Mouse (Mus musculus) intestine, embryonic 16.5 days (tissue): ENCODE data around the gene Grin1. TPM values are rescaled to one million over a fixed set of nuclear protein-coding genes. Genes with fewer than 3 reads are reported as not detected.
A peak's percentile ranks its signal among the peaks of the same experiment; 100 is the strongest.

Experiments used
- ATAC-seq: fragments of 200-750 bp; cut with Nextera tagmentation; 2 replicates; pipeline ENCODE4 v1.8.0; 2017; ENCODE audit warnings: moderate TSS enrichment, moderate library complexity
- H3K27ac ChIP-seq: fragments of 300-500 bp; sonication (generic); 2 replicates; pipeline ENCODE4 v1.5.1; 2014; ENCODE audit warnings: mild to moderate bottlenecking, low read length
- H3K27me3 ChIP-seq: fragments of 300-500 bp; sonication (generic); replicated peaks from 2 replicates; pipeline ENCODE4 v1.6.1; 2014; ENCODE audit warnings: low read length, control low read depth, mixed read lengths; ENCODE audit not compliant: control insufficient read depth, insufficient read depth
- H3K36me3 ChIP-seq: fragments of 300-500 bp; sonication (generic); 2 replicates; pipeline ENCODE4 v1.6.1; 2014; ENCODE audit warnings: low read length, control low read depth; ENCODE audit not compliant: control insufficient read depth, insufficient read depth
- H3K4me1 ChIP-seq: fragments of 300-500 bp; sonication (generic); 2 replicates; pipeline ENCODE4 v1.6.1; 2014; ENCODE audit warnings: low read length, control low read depth, mixed read lengths; ENCODE audit not compliant: control insufficient read depth, insufficient read depth
- H3K4me2 ChIP-seq: fragments of 300-500 bp; sonication (generic); 2 replicates; pipeline ENCODE4 v1.6.1; 2014; ENCODE audit warnings: low read depth, low read length, control low read depth
- H3K4me3 ChIP-seq: fragments of 300-500 bp; sonication (generic); 2 replicates; pipeline ENCODE4 v1.5.1; 2014; ENCODE audit warnings: mild to moderate bottlenecking, low read length
- H3K9ac ChIP-seq: fragments of 300-500 bp; sonication (generic); 2 replicates; pipeline ENCODE4 v1.6.1; 2014; ENCODE audit warnings: low read depth, low read length
- H3K9me3 ChIP-seq: fragments of 300-500 bp; sonication (generic); 2 replicates; pipeline ENCODE4 v1.6.1; 2016; ENCODE audit warnings: low read length, control low read depth; ENCODE audit not compliant: control insufficient read depth
- WGBS: fragments of 180-500 bp; shearing (Covaris S2); extraction: QIAGEN DNeasy Blood & Tissue Kit; methylation state at CpG from one replicate; pipeline ENCODE4 v1.1.7; 2014; 5-methylcytosine and 5-hydroxymethylcytosine counted together
- polyA plus RNA-seq: library from polyadenylated mRNA; unstranded; fragments of >200 nt; fragmentation: Nextera tagmentation; extraction: Ambion mirVana; gene quantifications from 2 replicates; pipeline ENCODE4 v1.2.1, GENCODE M21; 2015

The Grin1 gene
- polyA plus RNA-seq, 1 experiment from 2014 or later = 1.7 TPM

- Histone ChIP-seq H3K36me3 (no peaks in the 10 kb centered on the region), H3K27ac (no peak overlapping the region), H3K9ac (no peak overlapping the region), H3K27me3 (no peaks in the 10 kb centered on the region), H3K4me1 (no peaks in the 10 kb centered on the region), H3K4me2 (no peak overlapping the region), H3K4me3 (no peak overlapping the region), H3K9me3 (no peaks in the 10 kb centered on the region)
- WGBS = 74% methylated on average over 2 of the region's 2 CpGs
- no peak for ATAC-seq
These were observed 7.0 kb upstream of the Grin1 start for GRCm38 (mm10) chr2:25326036-25326435.

GRCm38 (mm10) chr2:25320084-25320483, 1.1 kb upstream of the Grin1 start:
- Histone ChIP-seq H3K27me3 (peaks cover 33% of the 10 kb centered on the region), H3K9ac (no peak overlapping the region), H3K9me3 (no peaks in the 10 kb centered on the region), H3K27ac (no peak overlapping the region), H3K4me1 (0 out of 2 replicates have a peak, but pooled peaks cover 3% of the 10 kb centered on the region), H3K4me3 (no peak overlapping the region), H3K4me2 (no peak overlapping the region), H3K36me3 (no peaks in the 10 kb centered on the region)
- no peak for ATAC-seq
- WGBS = 31% methylated on average over 2 of the region's 2 CpGs

DNA sequence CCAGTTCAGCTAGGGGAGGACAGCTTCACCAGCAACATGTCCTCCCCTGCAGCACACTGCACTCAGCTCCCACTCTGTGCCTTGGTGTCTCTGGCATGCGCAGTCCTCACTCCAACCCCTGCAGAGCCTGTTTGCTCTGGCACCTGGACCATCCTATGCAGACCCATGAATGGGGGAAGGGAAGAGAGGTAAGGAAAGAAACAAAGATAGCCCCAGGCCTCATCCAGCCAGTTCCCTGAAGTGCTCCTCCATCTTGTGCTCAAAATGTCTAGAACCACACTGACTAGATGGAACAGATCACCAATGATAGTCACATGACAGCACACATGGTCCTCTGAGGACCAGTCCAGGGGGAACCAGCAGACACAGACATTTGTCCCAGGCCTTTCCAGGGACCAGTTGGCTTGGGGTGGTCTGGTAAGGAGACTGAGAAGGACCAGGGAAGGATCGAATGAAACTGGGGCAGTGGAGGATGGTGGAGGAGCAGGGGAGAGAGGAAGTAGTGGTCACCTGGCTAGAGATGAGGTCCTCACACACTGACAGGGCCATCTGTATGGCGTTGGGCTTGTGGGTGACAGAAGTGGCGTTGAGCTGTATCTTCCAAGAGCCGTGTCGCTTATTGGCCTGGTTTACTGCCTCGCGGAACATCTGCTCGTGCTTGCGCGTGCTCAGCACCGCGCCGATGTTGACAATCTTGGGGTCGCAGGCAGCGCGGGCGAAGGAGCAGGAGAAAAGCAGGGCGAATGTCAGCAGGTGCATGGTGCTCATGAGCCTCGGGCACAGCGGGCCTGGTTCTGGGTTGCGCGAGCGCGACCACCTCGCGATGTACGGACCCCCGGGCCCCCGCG, 644 bp downstream of the Grin1 start:
- peak; percentile 21; the same call in 1 of the 2 replicates for ATAC-seq
- WGBS = 5% methylated on average over 31 of the region's 31 CpGs
- no peak overlapping the region for H3K27ac ChIP-seq
- H3K4me2 ChIP-seq = peak overlapping the region; percentile 61
- peaks cover 42% of the 10 kb centered on the region for H3K27me3 ChIP-seq
- no peak overlapping the region for H3K9ac ChIP-seq
- peak overlapping the region; percentile 39 for H3K4me3 ChIP-seq
- H3K4me1 ChIP-seq = 0 out of 2 replicates have a peak, but pooled peaks cover 3% of the 10 kb centered on the region
- no peaks in the 10 kb centered on the region for H3K36me3 ChIP-seq
- no peaks in the 10 kb centered on the region for H3K9me3 ChIP-seq

DNA sequence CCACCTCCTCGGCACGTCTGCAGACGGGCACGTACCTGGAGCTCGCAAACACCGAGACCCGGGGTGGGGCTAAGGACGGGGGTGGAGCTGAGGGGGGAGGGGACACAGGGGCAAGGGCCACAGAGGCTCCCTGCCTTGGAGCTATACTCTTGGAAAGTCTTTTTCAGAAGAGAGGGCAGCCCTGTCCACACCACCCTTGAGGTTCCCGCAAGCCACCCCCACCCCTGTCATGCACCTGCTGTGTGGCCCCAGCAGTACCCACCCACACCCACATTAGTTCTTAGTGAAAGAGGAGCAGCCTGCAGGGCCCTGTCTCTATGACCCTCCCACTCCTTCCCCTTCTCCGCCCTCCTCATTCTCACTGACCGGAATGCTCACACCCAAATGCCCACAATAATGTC, 7.5 kb downstream of the Grin1 start:
- H3K4me3 ChIP-seq = peak overlapping the region; percentile 41
- no peaks in the 10 kb centered on the region for H3K9me3 ChIP-seq
- ATAC-seq = peak; percentile 91
- no peak overlapping the region for H3K27ac ChIP-seq
- no peaks in the 10 kb centered on the region for H3K36me3 ChIP-seq
- H3K9ac ChIP-seq = no peak overlapping the region; the same call in 1 of the 2 replicates
- WGBS = 3% methylated on average over 11 of the region's 11 CpGs
- peaks cover 61% of the 10 kb centered on the region for H3K27me3 ChIP-seq
- H3K4me1 ChIP-seq = no peaks in the 10 kb centered on the region
- peak overlapping the region; percentile 64 for H3K4me2 ChIP-seq

DNA sequence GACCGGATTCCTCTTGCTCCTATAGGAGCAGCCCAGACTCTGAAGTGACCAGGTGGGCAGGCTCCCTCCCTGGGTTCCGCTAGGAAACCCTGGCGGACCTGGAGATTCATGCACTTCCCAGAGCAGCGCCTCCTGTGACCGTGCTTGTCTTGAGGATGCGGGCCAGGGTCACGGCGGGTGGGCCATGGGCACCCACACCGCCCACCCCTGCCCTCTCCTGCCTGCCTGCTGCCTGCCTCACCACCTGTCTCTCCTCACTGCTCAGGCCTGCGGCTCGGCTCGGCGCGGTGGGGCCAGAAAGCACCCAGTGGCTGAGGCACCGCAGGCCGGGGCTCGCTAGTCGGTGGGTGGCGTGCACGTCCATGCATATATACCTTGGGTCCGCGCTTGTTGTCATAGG, 8.0 kb downstream of the Grin1 start:
- Histone ChIP-seq H3K4me3 (peak overlapping the region; percentile 41), H3K4me1 (no peaks in the 10 kb centered on the region), H3K9me3 (no peaks in the 10 kb centered on the region), H3K27me3 (peaks cover 62% of the 10 kb centered on the region), H3K4me2 (peak overlapping the region; percentile 64), H3K9ac (peak overlapping the region; percentile 49; the same call in 1 of the 2 replicates), H3K36me3 (no peaks in the 10 kb centered on the region), H3K27ac (no peak overlapping the region)
- ATAC-seq = peak; percentile 76
- WGBS = 2% methylated on average over 22 of the region's 22 CpGs

DNA sequence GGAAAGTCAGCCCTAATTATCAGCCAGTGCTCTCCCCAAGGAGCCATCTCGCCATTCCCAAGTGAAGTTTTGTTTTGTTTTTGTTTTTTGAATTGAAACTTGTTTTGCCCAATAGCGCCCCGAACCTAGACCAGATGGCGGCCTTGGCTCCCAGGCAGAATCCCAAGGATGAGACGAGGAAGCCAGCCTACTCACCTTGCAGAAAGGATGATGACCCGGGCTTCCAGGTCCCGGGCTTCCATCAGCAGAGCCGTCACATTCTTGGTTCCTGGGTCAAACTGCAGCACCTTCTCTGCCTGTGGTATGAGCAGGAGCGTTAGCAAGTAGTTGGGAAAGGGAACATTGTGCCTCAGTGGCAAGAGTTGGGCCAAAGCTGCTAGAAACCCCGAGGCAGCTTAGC, 8.8 kb downstream of the Grin1 start:
- Histone ChIP-seq H3K27me3 (peaks cover 68% of the 10 kb centered on the region), H3K9ac (no peak overlapping the region), H3K9me3 (no peaks in the 10 kb centered on the region), H3K4me3 (no peak overlapping the region), H3K4me1 (no peaks in the 10 kb centered on the region), H3K36me3 (no peaks in the 10 kb centered on the region), H3K4me2 (no peak overlapping the region), H3K27ac (no peak overlapping the region)
- WGBS = 60% methylated on average over 10 of the region's 10 CpGs
- ATAC-seq = no peak

- peak overlapping the region; percentile 53 for H3K4me3 ChIP-seq
- peaks cover 48% of the 10 kb centered on the region for H3K27me3 ChIP-seq
- no peak overlapping the region for H3K27ac ChIP-seq
- H3K36me3 ChIP-seq = no peaks in the 10 kb centered on the region
- H3K9me3 ChIP-seq = no peaks in the 10 kb centered on the region
- peak overlapping the region; percentile 92 for H3K4me2 ChIP-seq
- no peaks in the 10 kb centered on the region; the same call in 1 of the 2 replicates for H3K4me1 ChIP-seq
- no peak for ATAC-seq
- 49% methylated on average over 14 of the region's 14 CpGs for WGBS
- H3K9ac ChIP-seq = no peak overlapping the region
These were observed 13.2 kb downstream of the Grin1 start for GRCm38 (mm10) chr2:25305587-25306359.

GRCm38 (mm10) chr2:25304657-25305541, 14.1 kb downstream of the Grin1 start:
- WGBS = 4% methylated on average over 42 of the region's 45 CpGs
- H3K27me3 ChIP-seq = peaks cover 42% of the 10 kb centered on the region
- no peak overlapping the region for H3K27ac ChIP-seq
- H3K36me3 ChIP-seq = no peaks in the 10 kb centered on the region
- no peaks in the 10 kb centered on the region; the same call in 1 of the 2 replicates for H3K4me1 ChIP-seq
- ATAC-seq = peak; percentile 63
- peak overlapping the region; percentile 60 for H3K9ac ChIP-seq
- H3K4me3 ChIP-seq = peak overlapping the region; percentile 53
- peak overlapping the region; percentile 92 for H3K4me2 ChIP-seq
- H3K9me3 ChIP-seq = no peaks in the 10 kb centered on the region
